Mouse (Mus musculus): ENCODE measurements around the gene Myo1e.

The Myo1e gene

GRCm38 (mm10) chr9:70207151-70207831 lies at the start of gene Myo1e:
Myo1e (plus strand) TSS chr9:70207350.
- peak; percentile 63 for DNase-seq

DNA sequence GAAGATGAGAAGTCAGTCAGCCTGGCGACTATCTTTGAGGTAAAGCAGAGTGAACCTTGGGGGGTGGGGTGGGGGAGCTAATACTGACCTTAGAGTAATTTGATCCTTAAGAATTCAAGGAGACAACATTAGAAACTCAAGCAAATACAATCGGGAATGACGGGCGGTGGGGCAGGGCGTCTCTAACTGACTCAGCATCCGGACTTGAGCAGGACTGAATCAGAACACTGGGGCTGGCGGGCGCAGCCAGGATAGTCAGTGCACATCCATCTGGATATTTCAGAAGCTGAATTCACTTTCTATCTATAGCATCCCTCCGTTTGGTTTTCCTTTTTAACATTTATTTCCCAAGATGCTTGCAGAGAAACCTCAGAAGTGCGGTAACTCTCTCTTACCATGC lies 47.1 kb upstream of the Myo1e start:
- DNase-seq = no peak

DNA sequence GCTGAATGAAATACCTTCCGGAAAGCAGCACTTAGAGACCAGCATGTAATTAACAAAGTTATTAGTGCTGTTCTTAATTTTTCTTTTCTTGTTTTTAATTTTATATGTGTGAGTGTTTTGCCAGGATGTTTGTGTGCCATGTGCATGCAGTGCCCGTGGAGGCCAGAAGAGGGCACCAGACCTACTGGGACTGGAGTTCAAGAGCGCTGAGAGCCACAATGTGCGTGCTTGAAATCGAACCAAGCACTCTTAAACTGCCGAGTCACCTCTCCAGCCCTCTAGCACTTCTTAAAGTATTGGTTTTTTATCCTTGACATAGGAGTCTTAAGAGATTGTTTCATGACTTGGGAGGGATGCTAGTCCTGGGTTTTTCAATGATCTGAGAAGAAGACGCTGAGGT lies 38.2 kb upstream of the Myo1e start:
- DNase-seq = no peak

GRCm38 (mm10) chr9:70174291-70174848 lies 32.8 kb upstream of the Myo1e start:
- DNase-seq = no peak

- DNase-seq = no peak
Observed at GRCm38 (mm10) chr9:70174896-70175295, 32.3 kb upstream of the Myo1e start.

GRCm38 (mm10) chr9:70176291-70176690 lies 30.9 kb upstream of the Myo1e start:
- DNase-seq = no peak

DNA sequence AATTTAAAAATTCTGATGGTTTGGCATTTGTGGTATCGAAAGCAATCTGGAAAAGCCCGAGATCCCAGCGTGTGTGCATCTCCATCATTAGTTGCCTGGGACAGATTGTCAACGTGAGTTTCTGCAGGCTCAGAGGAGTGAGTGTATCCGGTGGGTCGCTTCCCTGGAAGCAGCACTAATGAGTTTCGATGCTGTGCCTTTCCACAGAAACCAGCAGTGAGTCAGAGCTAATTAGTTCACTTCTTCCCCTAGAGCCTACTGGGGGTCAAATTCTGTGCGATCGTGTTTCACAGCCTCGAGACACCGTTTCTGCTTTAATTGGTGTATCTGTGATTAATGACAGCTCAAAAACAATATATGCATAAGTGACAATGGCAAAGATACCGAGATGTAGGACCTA lies 25.4 kb upstream of the Myo1e start:
- no peak for DNase-seq

DNA sequence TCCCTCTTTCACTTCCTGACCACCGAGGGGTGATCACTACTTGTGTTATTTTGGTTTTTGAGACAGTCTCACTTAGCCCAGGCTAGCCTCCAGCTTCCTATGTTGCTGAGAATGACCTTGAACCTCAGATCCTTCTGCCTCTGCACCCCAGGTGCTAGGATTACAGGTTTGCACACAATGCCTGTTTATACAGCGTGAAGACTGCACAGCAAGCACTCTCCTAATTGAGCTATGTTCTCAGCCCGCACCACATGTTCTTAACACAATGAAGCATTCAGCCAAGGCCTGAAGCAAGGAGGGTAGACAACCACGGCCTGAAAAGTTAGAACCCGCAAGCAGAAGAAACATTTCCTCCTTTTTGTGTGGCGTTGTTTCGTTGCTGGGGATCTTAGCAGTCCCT lies 24.5 kb upstream of the Myo1e start:
- no peak for DNase-seq

- DNase-seq = no peak
Observed at GRCm38 (mm10) chr9:70192336-70192735, 14.8 kb upstream of the Myo1e start.

DNA sequence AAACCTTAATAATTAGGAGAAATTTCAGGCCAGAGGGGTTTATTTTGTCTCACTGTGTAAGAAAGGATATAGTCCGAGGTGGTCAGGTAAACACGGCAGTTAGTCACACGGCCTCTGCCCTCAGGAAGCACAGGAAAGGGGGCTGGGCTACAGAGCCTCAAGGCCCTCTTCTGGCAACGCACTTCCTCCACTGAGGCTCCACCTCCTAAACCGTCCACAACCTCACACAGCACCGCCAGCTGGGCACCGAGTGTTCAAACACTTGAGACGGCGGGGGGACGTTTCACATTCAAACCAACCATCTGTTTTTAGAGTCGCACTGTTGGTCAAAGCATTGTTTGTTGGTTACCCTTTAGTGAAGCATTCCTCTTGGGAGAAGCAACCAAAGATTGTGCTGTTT lies 12.5 kb upstream of the Myo1e start:
- no peak for DNase-seq

DNA sequence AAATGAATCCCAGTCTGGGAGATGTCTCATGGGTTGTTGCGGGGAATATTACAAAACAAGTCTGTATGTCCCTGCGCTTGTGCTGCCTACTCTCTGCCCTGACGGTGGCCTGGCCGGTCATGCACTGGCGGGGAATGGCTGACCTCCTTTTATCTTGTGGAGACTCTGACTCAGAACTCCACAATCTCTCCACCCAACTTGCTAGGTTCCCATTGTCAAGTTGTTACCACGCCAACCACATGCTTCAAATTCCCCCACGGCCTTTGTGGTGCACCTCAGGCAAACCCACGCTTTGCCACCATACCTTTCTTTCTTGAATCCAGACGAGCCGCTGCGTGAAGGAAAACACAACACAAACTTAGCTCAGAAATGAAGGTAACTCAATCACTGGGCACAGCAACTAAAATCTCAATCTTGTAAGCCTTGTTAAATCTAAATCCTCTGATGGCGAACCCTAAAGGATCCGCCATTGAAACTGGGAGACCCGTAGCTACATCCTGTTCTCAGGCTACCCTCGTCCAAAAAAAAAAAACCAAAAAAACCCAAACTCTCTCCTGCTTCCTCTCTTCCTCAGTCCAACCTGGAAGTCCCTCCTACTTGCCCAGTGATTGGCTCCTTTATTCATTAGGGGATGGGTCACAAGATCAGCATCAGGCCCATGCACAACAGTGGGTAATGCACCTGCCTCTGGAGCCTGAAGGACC lies 10.0 kb upstream of the Myo1e start:
- no peak for DNase-seq

DNA sequence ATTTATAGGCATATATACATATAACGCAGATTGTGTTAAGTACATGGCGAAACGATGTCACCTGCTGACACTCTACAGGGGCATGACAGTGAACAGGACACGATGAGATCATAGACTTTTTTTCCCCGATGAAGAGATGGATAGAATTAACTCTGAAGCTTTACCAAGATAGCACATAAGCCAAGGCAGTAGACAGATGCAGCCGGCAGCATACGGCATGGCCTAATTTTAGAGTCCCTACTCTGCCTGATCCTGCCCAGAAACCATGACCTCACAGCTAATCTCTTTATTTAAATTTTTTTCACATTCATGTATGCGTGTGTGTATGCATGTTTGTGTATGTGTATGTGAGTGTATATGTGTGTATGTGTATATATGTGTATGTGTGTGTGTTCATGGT lies 9.2 kb upstream of the Myo1e start:
- DNase-seq = no peak

- DNase-seq = no peak
Observed at GRCm38 (mm10) chr9:70202753-70203152, 4.4 kb upstream of the Myo1e start.

GRCm38 (mm10) chr9:70203267-70204076 lies 3.7 kb upstream of the Myo1e start:
- DNase-seq = no peak

DNA sequence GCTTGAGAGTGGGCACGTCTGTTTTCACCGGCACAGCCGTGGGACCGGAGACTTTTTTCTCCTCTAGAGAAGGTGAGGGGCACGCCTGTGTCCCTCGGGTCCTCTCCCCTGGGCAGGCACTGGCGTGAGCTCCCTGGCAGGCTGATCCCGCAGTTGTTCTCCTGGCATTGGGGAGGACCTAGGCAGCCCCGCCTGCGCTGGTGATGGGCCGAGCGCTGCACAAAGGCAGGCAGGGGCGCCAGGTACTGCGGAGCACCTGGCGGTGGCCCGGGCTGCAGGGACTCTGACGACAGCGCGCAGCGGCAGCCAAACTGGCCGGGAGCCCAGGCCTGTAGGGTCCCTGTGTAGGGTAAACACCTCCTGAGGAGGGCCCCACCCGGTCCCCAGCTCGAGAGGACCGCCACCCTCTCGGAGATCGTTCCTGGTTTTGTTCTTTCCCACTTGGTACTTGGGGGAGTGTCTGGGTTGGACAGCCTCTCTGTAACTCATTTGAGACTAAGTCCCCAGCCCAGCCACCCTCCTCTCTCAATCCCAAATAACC lies 901 bp downstream of the Myo1e start:
- peak; percentile 16 for DNase-seq

GRCm38 (mm10) chr9:70208751-70209150 lies 1.6 kb downstream of the Myo1e start:
- no peak for DNase-seq

DNA sequence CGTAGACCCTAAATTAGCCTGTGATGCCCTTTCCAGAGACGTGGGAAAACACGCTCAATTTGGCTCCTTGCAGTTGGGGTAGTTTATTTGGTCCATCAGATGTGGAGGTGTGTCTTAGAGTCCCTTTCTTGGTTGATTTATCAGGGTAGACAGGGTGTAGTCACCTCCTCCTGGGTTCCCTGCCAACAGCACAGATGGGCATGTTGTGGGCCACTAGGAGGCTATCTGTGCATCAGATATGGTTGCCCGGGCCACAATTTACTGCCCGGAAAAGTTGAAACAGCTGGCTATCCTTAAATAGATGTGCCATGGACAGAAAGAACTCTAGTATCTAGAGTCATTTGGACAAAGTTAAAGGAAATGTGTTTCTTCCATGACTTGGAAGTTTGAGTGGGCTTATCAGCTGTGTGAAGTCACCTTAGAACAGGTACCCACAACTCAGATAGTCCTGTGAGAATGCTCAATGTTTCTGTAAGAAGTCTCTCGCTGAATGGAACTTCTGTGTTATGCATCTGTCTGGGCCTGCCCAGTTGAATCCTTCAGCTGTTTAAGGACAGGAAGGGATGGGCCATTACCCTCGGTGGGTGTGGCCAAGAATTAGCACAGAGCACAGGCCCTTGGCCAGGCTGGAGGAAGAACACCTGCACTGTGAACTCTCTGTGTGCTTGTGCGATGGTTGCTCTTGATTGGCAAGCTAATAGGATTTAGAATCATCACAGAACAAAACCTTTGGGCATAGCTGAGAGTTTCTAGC lies 2.3 kb downstream of the Myo1e start:
- peak; percentile 11 for DNase-seq

DNA sequence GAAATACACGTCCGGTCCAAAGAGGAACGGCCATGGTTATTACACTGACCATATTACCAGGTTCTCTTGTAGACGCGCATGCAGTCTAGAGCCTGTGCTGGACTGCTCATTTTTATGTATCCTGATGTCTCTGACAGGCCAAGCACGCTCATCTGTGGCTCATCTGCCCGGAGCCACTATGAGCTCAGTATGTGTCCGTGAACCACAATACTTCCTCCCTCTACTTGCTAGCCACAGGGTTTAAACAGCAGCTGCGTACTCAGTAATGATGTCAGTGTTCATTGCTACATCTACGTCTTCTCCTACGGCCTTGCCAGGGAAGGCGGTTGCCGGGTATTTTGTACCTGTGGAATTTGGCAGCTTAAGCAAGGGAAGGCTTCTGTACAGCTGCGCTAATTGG lies 4.5 kb downstream of the Myo1e start:
- no peak for DNase-seq

- DNase-seq = no peak
Observed at GRCm38 (mm10) chr9:70216517-70216916, 9.4 kb downstream of the Myo1e start.

- DNase-seq = no peak
Observed at GRCm38 (mm10) chr9:70219295-70219931, 12.3 kb downstream of the Myo1e start.

GRCm38 (mm10) chr9:70220461-70221170 lies 13.5 kb downstream of the Myo1e start:
- no peak for DNase-seq

Data from cerebellum, adult 9-11 months (tissue).